Mouse (Mus musculus): ENCODE data around the gene Cavin2. TPM values are rescaled to one million over a fixed set of nuclear protein-coding genes. Genes with fewer than 3 reads are reported as not detected.

Gene Cavin2
- total and polyA plus RNA-seq, 3 experiments = not detected

DNA sequence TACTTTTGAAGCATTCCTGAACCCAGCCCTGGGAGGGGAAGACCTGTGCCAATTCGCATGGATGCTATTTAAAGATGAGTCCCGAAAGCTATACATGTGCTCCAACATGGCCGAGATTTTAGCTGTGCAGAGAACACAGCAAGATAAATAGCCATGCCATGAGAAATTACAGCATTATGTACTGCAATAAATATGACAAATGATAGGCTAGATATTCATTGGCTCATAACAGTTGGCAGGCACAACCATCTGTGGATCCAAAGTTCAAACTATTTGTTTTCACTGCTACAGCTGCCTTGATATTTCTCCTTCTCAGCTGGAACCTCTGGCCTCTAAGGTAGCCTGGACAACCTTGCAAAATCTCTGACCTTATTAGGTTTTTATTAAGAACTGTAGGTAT lies 45.1 kb upstream of the Cavin2 start:
- dilution Hi-C loops (cut with MboI; ENCODE audit: extremely low pct_ligation_motif_present, extremely low pct_unique_long_range_greater_than_20kb, low sequenced_read_pairs) (no loop called here), in situ Hi-C loops (cut with MboI; ENCODE audit: low pct_ligation_motif_present, low pct_unique_long_range_greater_than_20kb, low sequenced_read_pairs) (no loop called here)
- no peak for TF ChIP-seq GABPA (IDR thresholded peaks at IDR 0.05; ENCODE audit: insufficient replicate concordance, low read depth, low read length)
- no peak for TF ChIP-seq SMC3 (IDR thresholded peaks at IDR 0.05; ENCODE audit: low read depth, low read length)
- no peak for TF ChIP-seq JUND (conservative IDR thresholded peaks at IDR 0.05; ENCODE audit: low read depth, low read length)
- TF ChIP-seq ETS1 (conservative IDR thresholded peaks at IDR 0.05; ENCODE audit: low read depth, low read length) = no peak
- no peak for TF ChIP-seq SIN3A (IDR thresholded peaks at IDR 0.05; ENCODE audit: low read length)
- no peak for TF ChIP-seq PAX5 (IDR thresholded peaks at IDR 0.05; ENCODE audit: low read length)
- TF ChIP-seq ZNF384 (IDR thresholded peaks at IDR 0.05; ENCODE audit: low read depth, low read length) = no peak
- TF ChIP-seq CTCF (conservative IDR thresholded peaks at IDR 0.05 in 1 of 2, IDR thresholded peaks at IDR 0.05 in 1 of 2; ENCODE audit: low read depth in 2 of 2, low read length in 2 of 2) = no peak
- no peak for TF ChIP-seq TCF12 (IDR thresholded peaks at IDR 0.05; ENCODE audit: low read depth, low read length)
- TF ChIP-seq HCFC1 (IDR thresholded peaks at IDR 0.05; ENCODE audit: low read depth, low read length) = no peak
- TF ChIP-seq CHD1 (IDR thresholded peaks at IDR 0.05; ENCODE audit: low read depth, low read length) = no peak
- TF ChIP-seq NRF1 (IDR thresholded peaks at IDR 0.05; ENCODE audit: low read depth, low read length) = no peak
- Histone ChIP-seq H3K4me3 (replicated peaks in 1 of 3; ENCODE audit: low read depth in 2 of 3, low read length in 2 of 3, poor library complexity in 1 of 3) (no peak overlapping the region), H3K79me2 (replicated peaks; ENCODE audit: control insufficient read depth, extremely low read depth, insufficient read depth, poor library complexity, severe bottlenecking) (no peaks in the 10 kb centered on the region), H3K9me3 (replicated peaks; ENCODE audit: low read length) (no peaks in the 10 kb centered on the region), H3K4me1 (ENCODE audit: control insufficient read depth in 1 of 2, insufficient read depth in 2 of 2) (no peaks in the 10 kb centered on the region), H3K9ac (ENCODE audit: insufficient read depth, low read depth) (no peak overlapping the region), H3K36me3 (replicated peaks in 1 of 2; ENCODE audit: control insufficient read depth in 1 of 2, insufficient read depth in 1 of 2, low read length in 1 of 2) (no peaks in the 10 kb centered on the region), H3K27me3 (replicated peaks) (no peaks in the 10 kb centered on the region), H3K27ac (ENCODE audit: insufficient read depth, low read depth) (no peak overlapping the region), H3K4me2 (ENCODE audit: insufficient read depth, low read depth, poor library complexity, severe bottlenecking) (no peak overlapping the region)
- no peak for DNase-seq (ENCODE audit: extremely low read depth)

DNA sequence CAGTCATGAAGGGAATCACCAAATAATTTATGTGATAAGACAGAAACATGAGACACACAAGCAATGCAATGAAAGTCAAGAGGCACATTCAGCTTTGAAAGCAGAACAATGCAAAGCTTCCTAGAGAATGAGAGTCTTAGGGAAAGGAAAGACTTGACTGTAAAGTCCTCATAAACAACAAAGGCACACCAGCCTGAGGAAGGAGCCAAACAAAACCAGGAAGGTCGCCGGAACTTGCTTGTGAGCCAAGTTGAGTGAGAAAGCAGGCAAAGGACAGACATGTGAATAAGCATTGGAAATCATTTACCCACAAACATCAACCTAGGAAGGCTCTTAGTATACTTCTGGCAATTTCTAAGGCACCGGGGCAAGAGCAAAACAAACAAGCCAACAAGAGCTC lies 43.5 kb upstream of the Cavin2 start:
- Histone ChIP-seq H3K27me3 (replicated peaks) (no peaks in the 10 kb centered on the region), H3K9me3 (replicated peaks; ENCODE audit: low read length) (no peaks in the 10 kb centered on the region), H3K9ac (ENCODE audit: insufficient read depth, low read depth) (no peak overlapping the region), H3K4me1 (ENCODE audit: control insufficient read depth in 1 of 2, insufficient read depth in 2 of 2) (no peaks in the 10 kb centered on the region), H3K4me2 (ENCODE audit: insufficient read depth, low read depth, poor library complexity, severe bottlenecking) (no peak overlapping the region), H3K4me3 (replicated peaks in 1 of 3; ENCODE audit: low read depth in 2 of 3, low read length in 2 of 3, poor library complexity in 1 of 3) (no peak overlapping the region), H3K36me3 (replicated peaks in 1 of 2; ENCODE audit: control insufficient read depth in 1 of 2, insufficient read depth in 1 of 2, low read length in 1 of 2) (no peaks in the 10 kb centered on the region), H3K79me2 (replicated peaks; ENCODE audit: control insufficient read depth, extremely low read depth, insufficient read depth, poor library complexity, severe bottlenecking) (no peaks in the 10 kb centered on the region), H3K27ac (ENCODE audit: insufficient read depth, low read depth) (no peak overlapping the region)
- no peak for DNase-seq (ENCODE audit: extremely low read depth)
- dilution Hi-C loops (cut with MboI; ENCODE audit: extremely low pct_ligation_motif_present, extremely low pct_unique_long_range_greater_than_20kb, low sequenced_read_pairs) = no loop called here
- in situ Hi-C loops (cut with MboI; ENCODE audit: low pct_ligation_motif_present, low pct_unique_long_range_greater_than_20kb, low sequenced_read_pairs) = no loop called here
- TF ChIP-seq NRF1 (IDR thresholded peaks at IDR 0.05; ENCODE audit: low read depth, low read length) (no peak), IRF4 (IDR thresholded peaks at IDR 0.05; ENCODE audit: low read depth, low read length) (no peak), UBTF (IDR thresholded peaks at IDR 0.05; ENCODE audit: low read depth, low read length) (no peak), POLR2AphosphoS2 (IDR thresholded peaks at IDR 0.05; ENCODE audit: low read depth, low read length) (no peak), TCF12 (IDR thresholded peaks at IDR 0.05; ENCODE audit: low read depth, low read length) (no peak), GABPA (IDR thresholded peaks at IDR 0.05; ENCODE audit: insufficient replicate concordance, low read depth, low read length) (no peak), KAT2A (IDR thresholded peaks at IDR 0.05; ENCODE audit: insufficient replicate concordance, low read length) (no peak), JUND (conservative IDR thresholded peaks at IDR 0.05; ENCODE audit: low read depth, low read length) (no peak), MYC (IDR thresholded peaks at IDR 0.05; ENCODE audit: low read depth, low read length) (no peak), RAD21 (IDR thresholded peaks at IDR 0.05; ENCODE audit: low read depth, low read length) (no peak), TBP (conservative IDR thresholded peaks at IDR 0.05; ENCODE audit: low read depth, low read length) (no peak), CHD2 (IDR thresholded peaks at IDR 0.05; ENCODE audit: low read length) (no peak)
